Mouse (Mus musculus) CH12.LX (cell line): ENCODE measurements around the gene Mycn. TPM values are rescaled to one million over a fixed set of nuclear protein-coding genes. Genes with fewer than 3 reads are reported as not detected.

Experiments used
- DNase-seq: peaks from one replicate; pipeline ENCODE4 v3.0.0-alpha.2; 2013; ENCODE audit errors: extremely low read depth
- H3K27ac ChIP-seq: 2 replicates; pipeline ENCODE4 v1.5.1; 2012; ENCODE audit warnings: low read depth, mild to moderate bottlenecking, control low read depth, moderate library complexity; ENCODE audit not compliant: insufficient read depth
- H3K27me3 ChIP-seq: replicated peaks from 2 replicates; pipeline ENCODE3; 2012; ENCODE audit warnings: inconsistent platforms
- H3K36me3 ChIP-seq, 2 experiments: replicated peaks in 1 of 2; 2 replicates each; pipeline versions ENCODE3 to v1.6.1; 2012; ENCODE audit warnings: inconsistent platforms in 1 of 2, low read length in 1 of 2, mild to moderate bottlenecking in 1 of 2, mixed read lengths in 1 of 2, moderate library complexity in 1 of 2; ENCODE audit not compliant: control insufficient read depth in 1 of 2, insufficient read depth in 1 of 2
- H3K4me1 ChIP-seq, 2 experiments: 2 replicates each; pipeline ENCODE4 v1.6.1; 2012; ENCODE audit warnings: inconsistent platforms in 1 of 2, moderate library complexity in 1 of 2; ENCODE audit not compliant: insufficient read depth in 2 of 2, control insufficient read depth in 1 of 2
- H3K4me2 ChIP-seq: 2 replicates; pipeline ENCODE4 v1.6.1; 2012; ENCODE audit warnings: low read depth, mild to moderate bottlenecking, control low read depth; ENCODE audit not compliant: poor library complexity, insufficient read depth, severe bottlenecking
- H3K4me3 ChIP-seq, 3 experiments: fragments of 150-350 bp in 1 of 3; sonication (generic) in 1 of 3; replicated peaks in 1 of 3; 2 replicates each; pipeline versions ENCODE3 to v1.5.1; 2011 to 2012; ENCODE audit warnings: low read depth in 2 of 3, low read length in 2 of 3, mild to moderate bottlenecking in 2 of 3, moderate library complexity in 2 of 3, control low read depth in 1 of 3, improper control_type of control experiment in 1 of 3, inconsistent platforms in 1 of 3, mixed read lengths in 1 of 3; ENCODE audit not compliant: poor library complexity in 1 of 3
- H3K79me2 ChIP-seq: replicated peaks from 2 replicates; pipeline ENCODE4 v1.6.1; 2012; ENCODE audit warnings: mild to moderate bottlenecking, moderate library complexity; ENCODE audit not compliant: control insufficient read depth, poor library complexity, insufficient read depth, severe bottlenecking; ENCODE audit errors: extremely low read depth
- H3K9ac ChIP-seq: 2 replicates; pipeline ENCODE4 v1.6.1; 2012; ENCODE audit warnings: low read depth, mild to moderate bottlenecking, control low read depth, moderate library complexity; ENCODE audit not compliant: insufficient read depth
- H3K9me3 ChIP-seq: replicated peaks from 2 replicates; pipeline ENCODE3; 2012; ENCODE audit warnings: low read length, inconsistent platforms, mixed read lengths
- CHD1 ChIP-seq: IDR thresholded peaks from 2 replicates; pipeline ENCODE4 v1.6.1; 2012; ENCODE audit warnings: low read depth, low read length, improper control_type of control experiment, inconsistent platforms
- CTCF ChIP-seq, 2 experiments: IDR thresholded peaks in 1 of 2; conservative IDR thresholded peaks in 1 of 2; 2 replicates each; pipeline ENCODE4 v1.5.1; 2011 to 2012; ENCODE audit warnings: low read depth in 2 of 2, low read length in 2 of 2, improper control_type of control experiment in 1 of 2, inconsistent platforms in 1 of 2, mild to moderate bottlenecking in 1 of 2, moderate library complexity in 1 of 2
- E2F4 ChIP-seq: IDR thresholded peaks from 2 replicates; pipeline ENCODE4 v1.6.1; 2011; ENCODE audit warnings: low read depth, low read length, improper control_type of control experiment; ENCODE audit not compliant: insufficient replicate concordance
- ELF1 ChIP-seq: IDR thresholded peaks from 2 replicates; pipeline ENCODE4 v1.6.1; 2014; ENCODE audit warnings: low read depth, mild to moderate bottlenecking, inconsistent platforms, low read length, improper control_type of control experiment
- EP300 ChIP-seq: IDR thresholded peaks from 2 replicates; pipeline ENCODE4 v1.6.1; 2011; ENCODE audit warnings: low read length, improper control_type of control experiment
- ETS1 ChIP-seq: conservative IDR thresholded peaks from 2 replicates; pipeline ENCODE4 v1.6.1; 2012; ENCODE audit warnings: low read depth, mild to moderate bottlenecking, inconsistent platforms, low read length, improper control_type of control experiment, moderate library complexity
- JUND ChIP-seq: conservative IDR thresholded peaks from 2 replicates; pipeline ENCODE4 v1.6.1; 2011; ENCODE audit warnings: low read depth, low read length, improper control_type of control experiment
- KAT2A ChIP-seq: IDR thresholded peaks from 2 replicates; pipeline ENCODE4 v1.6.1; 2012; ENCODE audit warnings: low read length, improper control_type of control experiment, inconsistent platforms; ENCODE audit not compliant: insufficient replicate concordance
- MAZ ChIP-seq: IDR thresholded peaks from 2 replicates; pipeline ENCODE4 v1.6.1; 2012; ENCODE audit warnings: low read depth, mild to moderate bottlenecking, inconsistent platforms, low read length, improper control_type of control experiment, moderate library complexity
- MXI1 ChIP-seq: IDR thresholded peaks from 2 replicates; pipeline ENCODE4 v1.6.1; 2011; ENCODE audit warnings: mild to moderate bottlenecking, low read depth, low read length, improper control_type of control experiment
- RCOR1 ChIP-seq: conservative IDR thresholded peaks from 2 replicates; pipeline ENCODE4 v1.6.1; 2012; ENCODE audit warnings: low read depth, mild to moderate bottlenecking, inconsistent platforms, low read length, improper control_type of control experiment
- SMC3 ChIP-seq: IDR thresholded peaks from 2 replicates; pipeline ENCODE4 v1.6.1; 2011; ENCODE audit warnings: low read depth, low read length, improper control_type of control experiment
- TCF12 ChIP-seq: IDR thresholded peaks from 2 replicates; pipeline ENCODE4 v1.6.1; 2014; ENCODE audit warnings: low read depth, mild to moderate bottlenecking, inconsistent platforms, low read length, improper control_type of control experiment
- ZNF384 ChIP-seq: IDR thresholded peaks from 2 replicates; pipeline ENCODE4 v1.6.1; 2012; ENCODE audit warnings: low read depth, low read length, improper control_type of control experiment, inconsistent platforms
- dilution Hi-C: fragments of 300-500 bp; cut with MboI; formaldehyde crosslinking; loops from 2 replicates; pipeline ENCODE4 v1.14.3; 2020; ENCODE audit warnings: low sequenced_read_pairs; ENCODE audit not compliant: extremely low pct_unique_long_range_greater_than_20kb, extremely low pct_ligation_motif_present
- in situ Hi-C: fragments of 300-500 bp; cut with MboI; formaldehyde crosslinking; loops from 3 replicates; pipeline ENCODE4 v1.14.3; 2019; ENCODE audit warnings: low sequenced_read_pairs, low pct_ligation_motif_present, low pct_unique_long_range_greater_than_20kb, mixed read lengths
- polyA plus RNA-seq: library from polyadenylated mRNA; unstranded; fragments of >175 nt; gene quantifications from 2 replicates; pipeline ENCODE4 v1.2.1, GENCODE M21; 2012; ENCODE audit warnings: low read depth; ENCODE audit not compliant: insufficient read length
- total RNA-seq, 2 experiments: library from RNA; depleted of rRNA; stranded (reverse); fragments of 300-350 nt in 1 of 2; fragments of >200 nt in 1 of 2; gene quantifications; 2 replicates each; pipeline ENCODE4 v1.2.3; 2012 to 2014

Gene Mycn
- total RNA-seq (2012; rRNA removed), result not detected in 2 replicates
- total RNA-seq (2014; rRNA removed), result not detected in 2 replicates
- not detected in 2 replicates for polyA plus RNA-seq

DNA sequence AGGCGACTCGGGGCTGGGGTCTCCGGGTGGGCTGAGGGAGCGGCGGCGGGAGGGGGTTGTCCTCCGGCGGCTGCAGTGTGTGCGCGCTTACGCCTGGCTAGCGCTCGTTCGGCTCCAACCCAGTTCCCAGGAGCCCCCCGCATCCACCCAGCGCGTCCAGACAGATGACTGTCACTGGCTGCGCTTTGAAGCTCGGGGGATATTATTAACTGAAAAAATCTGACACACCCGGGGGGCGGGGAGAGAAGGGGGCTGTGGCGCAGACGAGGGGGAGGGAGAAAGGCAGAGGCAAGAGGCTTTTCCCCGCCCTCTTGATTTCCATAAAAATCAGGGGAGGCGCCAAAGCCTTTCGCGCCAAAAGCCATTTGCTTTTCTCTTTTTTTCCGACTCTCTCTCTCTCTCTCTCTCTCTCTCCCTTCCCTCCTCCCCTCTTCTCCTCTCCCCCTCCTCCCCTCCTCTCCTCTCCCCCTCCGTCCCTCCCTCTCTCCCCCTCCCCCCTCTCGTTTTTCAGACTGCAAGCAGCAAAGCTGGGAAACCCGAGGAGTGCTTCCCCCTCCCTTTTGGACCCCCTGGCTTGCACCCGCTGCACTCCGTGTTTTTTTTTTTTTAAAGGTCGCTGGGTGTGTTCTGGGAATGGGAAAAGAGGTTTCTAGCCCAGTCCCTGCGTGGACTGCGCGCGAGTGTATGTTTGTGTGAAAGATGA lies at the start of gene Mycn:
TSS of gene Mycn (minus strand) at position 254 of the 703 bp plus-strand sequence.
- peaks cover 13% of the 10 kb centered on the region for H3K9me3 ChIP-seq
- H3K9ac ChIP-seq, result no peak within 1 kb of the TSS
- no peak for TF ChIP-seq E2F4
- TF ChIP-seq ETS1, result no peak
- TF ChIP-seq CTCF (conservative IDR thresholded peaks at IDR 0.05 in 1 of 2, IDR thresholded peaks at IDR 0.05 in 1 of 2; ENCODE audit: low read depth in 2 of 2, low read length in 2 of 2), result no peak
- TF ChIP-seq MAZ, result no peak
- TF ChIP-seq CHD1, result no peak
- no peak for TF ChIP-seq TCF12
- TF ChIP-seq ELF1, result no peak
- TF ChIP-seq EP300, result no peak
- TF ChIP-seq RCOR1, result no peak
- no peak for TF ChIP-seq MXI1
- no peak for DNase-seq
- H3K27ac ChIP-seq, result no peak within 1 kb of the TSS
- no peak within 1 kb of the TSS for H3K4me3 ChIP-seq
- H3K4me1 ChIP-seq, result no peaks in the 10 kb centered on the region
- in situ Hi-C loops, result no loop called here
- H3K4me2 ChIP-seq, result no peak within 1 kb of the TSS
- no peaks in the 10 kb centered on the region for H3K36me3 ChIP-seq
- no peaks in the 10 kb centered on the region for H3K79me2 ChIP-seq
- no peaks in the 10 kb centered on the region for H3K27me3 ChIP-seq
- dilution Hi-C loops, result no loop called here

DNA sequence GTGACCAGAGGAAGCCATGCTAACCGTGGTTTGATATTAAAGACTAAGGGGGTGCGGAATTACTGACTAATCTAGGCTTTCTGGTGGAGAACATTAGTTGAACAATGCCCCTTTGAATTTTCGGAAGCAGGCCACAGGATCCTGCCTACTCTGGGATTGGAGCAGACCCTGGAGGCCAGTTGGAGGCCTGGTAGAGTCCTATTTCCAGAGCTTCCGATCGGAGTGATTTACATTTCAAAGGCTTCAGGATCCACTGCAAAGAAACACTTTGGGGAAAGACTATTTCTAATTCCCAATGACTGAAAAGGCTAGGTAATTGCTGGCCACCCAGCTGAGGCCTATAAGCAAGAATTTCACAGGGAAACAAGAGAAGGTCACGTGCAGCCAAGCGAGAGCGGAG lies 45.7 kb upstream of the Mycn start:
- no peak overlapping the region for H3K9ac ChIP-seq
- H3K27me3 ChIP-seq, result no peaks in the 10 kb centered on the region
- no peak for DNase-seq
- no peak overlapping the region for H3K4me3 ChIP-seq
- no peaks in the 10 kb centered on the region for H3K9me3 ChIP-seq
- H3K4me1 ChIP-seq, result no peaks in the 10 kb centered on the region
- H3K27ac ChIP-seq, result no peak overlapping the region
- TF ChIP-seq KAT2A, result no peak
- TF ChIP-seq SMC3, result no peak
- dilution Hi-C loops (no loop called here), in situ Hi-C loops (no loop called here)
- H3K36me3 ChIP-seq, result no peaks in the 10 kb centered on the region
- no peaks in the 10 kb centered on the region for H3K79me2 ChIP-seq
- no peak overlapping the region for H3K4me2 ChIP-seq

- dilution Hi-C loops, result no loop called here
- no peak for TF ChIP-seq RCOR1
- no peak for TF ChIP-seq ELF1
- TF ChIP-seq ZNF384, result no peak
- no peak for TF ChIP-seq JUND
- TF ChIP-seq SMC3, result no peak
- in situ Hi-C loops, result no loop called here
These were observed 45.0 kb upstream of the Mycn start for GRCm38 (mm10) chr12:12986612-12987206.

More at GRCm38 (mm10) chr12:12986612-12987206, 45.0 kb upstream of the Mycn start:
- Histone ChIP-seq H3K9ac (no peak overlapping the region), H3K4me2 (no peak overlapping the region), H3K27me3 (no peaks in the 10 kb centered on the region), H3K9me3 (no peaks in the 10 kb centered on the region), H3K27ac (no peak overlapping the region), H3K36me3 (no peaks in the 10 kb centered on the region), H3K4me1 (no peaks in the 10 kb centered on the region), H3K4me3 (no peak overlapping the region), H3K79me2 (no peaks in the 10 kb centered on the region)
- DNase-seq, result no peak
